ENCODE assay signal across 9 mouse cellular contexts in the genomic region with DNA sequence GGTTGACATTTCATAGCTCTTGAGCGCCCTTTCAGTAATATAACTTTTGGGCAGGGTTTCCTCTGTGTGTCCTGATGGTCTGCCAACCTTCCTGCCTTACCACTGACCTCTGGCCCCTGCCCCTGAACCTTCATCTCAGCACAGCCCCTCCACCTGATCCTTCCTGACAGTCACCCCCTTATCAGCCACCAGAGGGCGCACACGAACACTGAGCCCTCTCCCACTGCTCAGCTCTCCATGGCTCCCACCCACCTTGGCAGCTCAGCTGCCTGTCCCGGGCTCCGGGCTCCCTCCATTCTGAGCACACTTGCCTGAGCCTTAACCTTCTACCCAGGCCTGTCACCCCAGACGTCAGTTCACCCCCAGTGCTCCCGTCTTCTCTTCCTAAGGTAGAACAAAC. TPM values are rescaled to one million over a fixed set of nuclear protein-coding genes. Genes with fewer than 3 reads are reported as not detected.
DNase-seq lines count a peak whose midpoint lies in the region; ATAC-seq and TF ChIP-seq lines count a peak whose summit lies in the region.
"Had no signal": no experiment of that assay in that cellular context is flagged by ENCODE, and none has a peak within 500 bp of the region (broad histone marks: within the 10 kb centered on the region; RNA-seq: fewer than 3 reads in every experiment).

No protein-coding gene starts in this region.

- peaks cover 5% of the 10 kb centered on the region for H3K4me1 ChIP-seq in heart, adult 2 months (ENCODE audit: control insufficient read depth, insufficient read depth, low read length)
- peaks cover 27% of the 10 kb centered on the region for H3K4me1 ChIP-seq in heart, embryonic 12.5 days (replicated peaks)
- H3K4me1 ChIP-seq in bone marrow, adult 2 months (ENCODE audit: control insufficient read depth, insufficient read depth, low read length) = peaks cover 4% of the 10 kb centered on the region; the same call in 1 of the 2 replicates
- H3K4me1 ChIP-seq in neural tube, embryonic 11.5 days (ENCODE audit: control insufficient read depth, insufficient read depth, low read length) = peaks cover 9% of the 10 kb centered on the region

- intact Hi-C loops in heart, adult 2 months (cut with DNase I) = loop anchor here (1.0 to 5.0 kb wide), 3 partner anchors 16 to 163 kb away; a partner anchor contains a TSS
- intact Hi-C loops in gastrocnemius, adult 2 months (cut with DNase I) = loop anchor here (2.0 to 5.0 kb wide), 3 partner anchors 16 to 163 kb away; no protein-coding TSS in a partner anchor

- 7% methylated on average over 7 of the region's 7 CpGs for WGBS in heart, adult 2 months
- WGBS in heart, embryonic 12.5 days = 1% methylated on average over 7 of the region's 7 CpGs
- WGBS in bone marrow, adult 2 months = 15% methylated on average over 7 of the region's 7 CpGs
- WGBS in neural tube, embryonic 11.5 days = 4% methylated on average over 7 of the region's 7 CpGs

- TF ChIP-seq POLR2A in heart, adult 2 months (IDR thresholded peaks at IDR 0.05; ENCODE audit: insufficient read depth, low read depth, low read length) = no peak
- TF ChIP-seq POLR2A in bone marrow, adult 2 months (IDR thresholded peaks at IDR 0.05; ENCODE audit: borderline replicate concordance, control insufficient read depth, low read depth, low read length) = no peak

- no peak overlapping the region for H3K9ac ChIP-seq in heart, adult 2 months (ENCODE audit: low read depth, low read length)
- H3K9ac ChIP-seq in heart, embryonic 12.5 days = no peak overlapping the region
- H3K9ac ChIP-seq in neural tube, embryonic 11.5 days (ENCODE audit: low read length) = no peak overlapping the region

- peaks cover 2% of the 10 kb centered on the region; the same call in 1 of the 2 replicates for H3K27me3 ChIP-seq in heart, adult 2 months (ENCODE audit: control insufficient read depth, insufficient read depth, low read length)
- H3K27me3 ChIP-seq in heart, embryonic 12.5 days (replicated peaks) = peaks cover 56% of the 10 kb centered on the region
- peaks cover 13% of the 10 kb centered on the region for H3K27me3 ChIP-seq in C2C12 (ENCODE audit: control insufficient read depth, insufficient read depth, insufficient read length)
- peaks cover 33% of the 10 kb centered on the region for H3K27me3 ChIP-seq in neural tube, embryonic 11.5 days (ENCODE audit: control insufficient read depth, insufficient read depth, low read length)

- TF ChIP-seq EP300 in heart, adult 2 months (IDR thresholded peaks at IDR 0.05; ENCODE audit: insufficient read depth, low read depth, low read length) = 0 out of 2 replicates have a peak, but pooled peaks have one; percentile 49

- H3ac ChIP-seq in C2C12 (ENCODE audit: control insufficient read depth, insufficient read length, low read depth) = no peak overlapping the region

- TF ChIP-seq CTCF in heart, adult 2 months (IDR thresholded peaks at IDR 0.05) = peak; percentile 94; the same call in 1 of the 2 replicates
- TF ChIP-seq CTCF in C2C12 (IDR thresholded peaks at IDR 0.05; ENCODE audit: control insufficient read depth, insufficient read depth, insufficient read length) = peak; percentile 95
- TF ChIP-seq CTCF in bone marrow, adult 2 months (IDR thresholded peaks at IDR 0.05; ENCODE audit: control insufficient read depth, insufficient read depth, low read length) = peak; percentile 95
- TF ChIP-seq CTCF in gastrocnemius, adult 2 months (IDR thresholded peaks at IDR 0.05) = peak; percentile 91

- H3K79me2 ChIP-seq in heart, adult 2 months (replicated peaks; ENCODE audit: control insufficient read depth, insufficient read depth, low read length) = no peaks in the 10 kb centered on the region; the same call in 1 of the 2 replicates
- H3K79me2 ChIP-seq in C2C12 (ENCODE audit: control insufficient read depth, insufficient read depth) = peaks cover 13% of the 10 kb centered on the region

- H3K79me3 ChIP-seq in C2C12 (ENCODE audit: low read depth) = peaks cover 10% of the 10 kb centered on the region

- ATAC-seq in heart, embryonic 12.5 days (ENCODE audit: insufficient number of reproducible peaks, low FRiP score) = no peak
- ATAC-seq in neural tube, embryonic 11.5 days (ENCODE audit: insufficient read depth, low FRiP score, low TSS enrichment) = no peak

- no peak overlapping the region for H3K27ac ChIP-seq in heart, adult 2 months
- H3K27ac ChIP-seq in heart, embryonic 12.5 days (ENCODE audit: poor library complexity, severe bottlenecking) = no peak overlapping the region
- H3K27ac ChIP-seq in bone marrow, adult 2 months (ENCODE audit: control insufficient read depth, insufficient read depth, low read depth, low read length, poor library complexity) = no peak overlapping the region
- no peak overlapping the region for H3K27ac ChIP-seq in gastrocnemius, adult 2 months
- no peak overlapping the region for H3K27ac ChIP-seq in neural tube, embryonic 11.5 days (ENCODE audit: low read depth, low read length)
- H3K27ac ChIP-seq: macrophage had no signal

- H3K36me3 ChIP-seq in heart, adult 2 months (ENCODE audit: control insufficient read depth, insufficient read depth, low read length) = no peaks in the 10 kb centered on the region
- no peaks in the 10 kb centered on the region for H3K36me3 ChIP-seq in heart, embryonic 12.5 days
- no peaks in the 10 kb centered on the region for H3K36me3 ChIP-seq in C2C12 (ENCODE audit: control insufficient read depth, insufficient read depth)
- H3K36me3 ChIP-seq in neural tube, embryonic 11.5 days (ENCODE audit: control insufficient read depth, insufficient read depth, low read length) = no peaks in the 10 kb centered on the region

- no peak overlapping the region for H3K4me2 ChIP-seq in heart, embryonic 12.5 days
- no peak overlapping the region for H3K4me2 ChIP-seq in neural tube, embryonic 11.5 days (ENCODE audit: low read depth)

- H3K4me3 ChIP-seq in heart, adult 2 months = no peak overlapping the region
- H3K4me3 ChIP-seq in heart, embryonic 12.5 days = no peak overlapping the region
- no peak overlapping the region for H3K4me3 ChIP-seq in C2C12 (ENCODE audit: insufficient read depth, poor library complexity, severe bottlenecking)
- H3K4me3 ChIP-seq in bone marrow, adult 2 months (replicated peaks; ENCODE audit: control insufficient read depth, low read depth, low read length) = no peak overlapping the region
- H3K4me3 ChIP-seq in gastrocnemius, adult 2 months = no peak overlapping the region
- H3K4me3 ChIP-seq in neural tube, embryonic 11.5 days (ENCODE audit: low read depth, low read length) = no peak overlapping the region

- no peaks in the 10 kb centered on the region for H3K9me3 ChIP-seq in heart, embryonic 12.5 days (replicated peaks)
- no peaks in the 10 kb centered on the region for H3K9me3 ChIP-seq in neural tube, embryonic 11.5 days (ENCODE audit: control insufficient read depth, low read length)

- peak; percentile 66 to 77 for DNase-seq in heart, adult 2 months
- DNase-seq in gastrocnemius, adult 2 months = peak; percentile 76
- peak; percentile 75 to 78 for DNase-seq in kidney, postnatal 25 days
- peak; percentile 76 for DNase-seq in neural tube, embryonic 11.5 days (ENCODE audit: low spot score)
- DNase-seq in thymus, postnatal 4 days = peak; percentile 81

RNA-seq across cellular contexts. Expression of a gene that starts 2.1 kb away (rescaled TPM):
- total RNA-seq in heart, adult 2 months (2021) = not detected
- 0.12 and 0.78 TPM in 2 replicates for polyA plus RNA-seq in heart, adult 2 months (2012; rRNA removed)
- polyA plus RNA-seq in heart, embryonic 12.5 days (2016; fragmentation: Nextera tagmentation; extraction: Ambion mirVana) = 1.7 and 2.3 TPM in 2 replicates
- polyA plus RNA-seq in C2C12 (2012; fragmentation: generic; extraction: Trizol) = not detected
- polyA plus RNA-seq in bone marrow, adult 2 months (2011; ENCODE audit: insufficient read depth, insufficient read length, low replicate concordance, missing spikeins) = 3.0 and 3.4 TPM in 2 replicates
- not detected for total RNA-seq in gastrocnemius, adult 2 months (2021)
- 2.5 and 2.8 TPM in 2 replicates for polyA plus RNA-seq in neural tube, embryonic 11.5 days (2014; fragmentation: Nextera tagmentation; extraction: Ambion mirVana)

RNA-seq across cellular contexts. Expression of a gene that starts 3.5 kb away (rescaled TPM):
- total RNA-seq in heart, adult 2 months (2021) = 10 to 100 TPM; 27.0 to 28.0 TPM
- polyA plus RNA-seq in heart, adult 2 months (2012; rRNA removed) = 37.5 and 44.2 TPM in 2 replicates
- polyA plus RNA-seq in heart, embryonic 12.5 days (2016; fragmentation: Nextera tagmentation; extraction: Ambion mirVana) = 41.1 and 43.4 TPM in 2 replicates
- 33.3 TPM for polyA plus RNA-seq in C2C12 (2012; fragmentation: generic; extraction: Trizol)
- polyA plus RNA-seq in bone marrow, adult 2 months (2011; ENCODE audit: insufficient read depth, insufficient read length, low replicate concordance, missing spikeins) = 31.2 and 62.2 TPM in 2 replicates
- total RNA-seq in gastrocnemius, adult 2 months (2021) = 10 to 100 TPM; 20.7 to 25.0 TPM
- polyA plus RNA-seq in neural tube, embryonic 11.5 days (2014; fragmentation: Nextera tagmentation; extraction: Ambion mirVana) = 64.6 and 65.8 TPM in 2 replicates

RNA-seq across cellular contexts. Expression of a gene that starts 22.5 kb away (rescaled TPM):
- total RNA-seq in heart, adult 2 months (2021) = 100 to 1,000 TPM; 111 to 123 TPM
- polyA plus RNA-seq in heart, adult 2 months (2012; rRNA removed) = 151 TPM in 2 replicates
- 43.3 and 46.1 TPM in 2 replicates for polyA plus RNA-seq in heart, embryonic 12.5 days (2016; fragmentation: Nextera tagmentation; extraction: Ambion mirVana)
- polyA plus RNA-seq in C2C12 (2012; fragmentation: generic; extraction: Trizol) = 103 TPM
- polyA plus RNA-seq in bone marrow, adult 2 months (2011; ENCODE audit: insufficient read depth, insufficient read length, low replicate concordance, missing spikeins) = 14.6 and 32.8 TPM in 2 replicates
- 100 to 1,000 TPM; 110 to 119 TPM for total RNA-seq in gastrocnemius, adult 2 months (2021)
- 35.3 and 39.0 TPM in 2 replicates for polyA plus RNA-seq in neural tube, embryonic 11.5 days (2014; fragmentation: Nextera tagmentation; extraction: Ambion mirVana)

RNA-seq across cellular contexts. Expression of a gene that starts 22.5 kb away (rescaled TPM):
- 100 to 1,000 TPM in 1 of 2 experiments, 10 to 100 TPM in 1; 85.7 to 101 TPM for total RNA-seq in heart, adult 2 months (2021)
- 66.7 and 93.2 TPM in 2 replicates for polyA plus RNA-seq in heart, adult 2 months (2012; rRNA removed)
- polyA plus RNA-seq in heart, embryonic 12.5 days (2016; fragmentation: Nextera tagmentation; extraction: Ambion mirVana) = 243 and 253 TPM in 2 replicates
- 174 TPM for polyA plus RNA-seq in C2C12 (2012; fragmentation: generic; extraction: Trizol)
- 34.4 and 75.4 TPM in 2 replicates for polyA plus RNA-seq in bone marrow, adult 2 months (2011; ENCODE audit: insufficient read depth, insufficient read length, low replicate concordance, missing spikeins)
- 100 to 1,000 TPM; 103 to 112 TPM for total RNA-seq in gastrocnemius, adult 2 months (2021)
- polyA plus RNA-seq in neural tube, embryonic 11.5 days (2014; fragmentation: Nextera tagmentation; extraction: Ambion mirVana) = 178 and 180 TPM in 2 replicates

RNA-seq across cellular contexts. Expression of a gene that starts 31.6 kb away (rescaled TPM):
- total RNA-seq in heart, adult 2 months (2021) = 10 to 100 TPM; 16.1 to 18.0 TPM
- polyA plus RNA-seq in heart, adult 2 months (2012; rRNA removed) = 15.4 and 18.0 TPM in 2 replicates
- 37.3 and 40.3 TPM in 2 replicates for polyA plus RNA-seq in heart, embryonic 12.5 days (2016; fragmentation: Nextera tagmentation; extraction: Ambion mirVana)
- 48.1 TPM for polyA plus RNA-seq in C2C12 (2012; fragmentation: generic; extraction: Trizol)
- 24.0 and 36.6 TPM in 2 replicates for polyA plus RNA-seq in bone marrow, adult 2 months (2011; ENCODE audit: insufficient read depth, insufficient read length, low replicate concordance, missing spikeins)
- total RNA-seq in gastrocnemius, adult 2 months (2021) = 10 to 100 TPM in 1 of 2 experiments, 1 to 10 TPM in 1; 8.5 to 11.5 TPM
- 39.4 and 46.2 TPM in 2 replicates for polyA plus RNA-seq in neural tube, embryonic 11.5 days (2014; fragmentation: Nextera tagmentation; extraction: Ambion mirVana)
